Mouse (Mus musculus) sigmoid colon, adult 10 weeks (tissue): ENCODE data around the gene Gnai2. TPM values are rescaled to one million over a fixed set of nuclear protein-coding genes. Genes with fewer than 3 reads are reported as not detected.

ENCODE experiments used
- polyA plus RNA-seq: library from polyadenylated mRNA; stranded (reverse); fragments of 350-450 nt; fragmentation: Illumina TruSeq; extraction: RNeasy Lipid Tissue Mini Kit (QIAGEN cat#74804); gene quantifications from one replicate; pipeline ENCODE4 v1.2.3, GENCODE M21; 2014; ENCODE audit warnings: low read depth, low replicate concordance

Gnai2 gene
- polyA plus RNA-seq: 33.0 TPM

GRCm38 (mm10) chr9:107635279-107636028 lies at the start of gene Gnai2:
TSS of gene Gnai2 (minus strand) at chr9:107635367.

GRCm38 (mm10) chr9:107679501-107679900 lies 44.3 kb upstream of the Gnai2 start, which contains the start of gene Gnat1:
TSS of gene Gnat1 (minus strand) at chr9:107679712.

GRCm38 (mm10) chr9:107669480-107669945 lies 34.3 kb upstream of the Gnai2 start, which contains the start of gene Slc38a3:
TSS of gene Slc38a3 (minus strand) at chr9:107669530.

GRCm38 (mm10) chr9:107608741-107609432 lies 26.3 kb downstream of the Gnai2 start, which contains the start of gene Sema3b:
TSS of gene Sema3b (minus strand) at chr9:107609229.

DNA sequence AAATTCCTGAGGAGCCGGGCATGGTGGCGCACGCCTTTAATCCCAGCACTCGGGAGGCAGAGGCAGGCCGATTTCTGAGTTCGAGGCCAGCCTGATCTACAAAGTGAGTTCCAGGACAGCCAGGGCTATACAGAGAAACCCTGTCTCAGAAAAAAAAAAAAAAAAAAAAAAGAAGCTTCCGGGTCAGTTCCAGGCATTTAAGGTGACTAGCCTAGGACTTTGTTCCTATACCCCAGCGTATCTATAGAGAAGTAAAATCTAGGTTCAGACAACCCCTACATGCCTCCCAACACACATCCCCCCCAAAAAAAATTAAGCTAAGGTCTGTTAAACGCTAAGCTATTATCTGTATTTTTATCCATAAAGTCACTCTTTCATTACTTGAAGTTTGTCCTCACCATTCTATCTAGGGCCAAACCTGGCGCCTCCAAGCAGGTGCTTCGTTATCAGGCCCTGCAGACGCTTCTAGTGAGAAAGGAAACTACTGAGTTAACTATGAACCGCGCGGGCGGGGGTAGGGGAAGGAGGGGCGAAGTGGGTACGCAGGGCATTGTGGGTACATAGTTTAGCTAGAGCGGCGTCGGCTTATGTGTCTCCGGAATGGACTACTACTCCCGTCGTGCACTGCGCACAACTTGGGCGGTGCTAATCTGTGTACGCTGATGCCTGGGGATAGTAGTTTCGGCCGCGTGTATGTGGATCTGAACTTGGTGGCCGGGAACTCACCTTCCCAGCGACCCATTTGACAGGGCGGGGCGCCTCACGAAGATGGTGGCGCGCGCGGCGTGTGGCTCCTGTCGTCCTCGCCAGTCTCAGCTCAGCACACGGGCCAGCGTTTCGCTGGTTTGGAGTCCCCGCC lies 48.0 kb downstream of the Gnai2 start, which contains the start of gene Ifrd2:
Gene Ifrd2 (plus strand): TSS at position 669 of the 859 bp plus-strand sequence.

DNA sequence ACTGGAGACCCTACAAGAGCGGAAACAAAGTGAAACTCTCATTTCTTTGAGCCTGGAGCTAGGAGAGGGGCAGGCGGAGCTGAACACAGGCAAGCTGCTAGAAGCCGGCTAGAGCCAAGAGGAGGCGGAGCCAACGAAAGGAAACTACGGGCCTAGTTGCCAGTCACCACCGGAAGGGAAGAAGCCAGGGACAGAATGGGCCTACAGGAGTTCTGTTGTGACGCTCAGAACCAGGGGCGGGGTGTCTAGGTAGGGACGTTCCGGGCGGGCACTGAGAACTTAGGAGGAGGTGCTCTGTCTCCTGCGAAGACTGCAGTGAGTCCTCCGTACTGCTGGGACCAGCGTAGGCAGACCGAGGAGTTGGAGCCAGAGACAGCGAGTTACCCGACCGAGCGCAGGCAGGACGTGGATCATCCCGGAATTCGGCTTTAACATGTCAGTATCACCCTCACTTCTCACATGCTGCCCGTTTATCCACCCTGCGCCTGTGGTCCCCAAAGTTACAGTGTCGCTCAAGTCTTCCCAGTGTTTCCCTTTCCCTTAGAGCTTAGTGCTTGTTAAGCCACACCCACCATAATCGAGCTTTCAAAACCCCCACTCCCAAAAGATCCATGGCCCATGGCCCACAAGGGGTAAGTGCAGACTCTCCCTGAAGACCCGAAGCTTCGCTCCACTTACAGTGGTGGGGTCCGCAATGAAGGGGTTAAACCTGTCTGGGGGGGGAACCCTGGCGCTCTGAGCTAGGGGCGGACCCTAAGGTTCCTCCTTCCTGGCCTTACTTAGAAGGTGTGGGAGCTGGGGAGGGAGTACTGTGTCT lies 54.5 kb downstream of the Gnai2 start, which contains the start of gene Hyal3:
Gene Hyal3 (plus strand): TSS at position 318 of the 817 bp plus-strand sequence.

GRCm38 (mm10) chr9:107578587-107578986 lies 56.6 kb downstream of the Gnai2 start, which contains the start of gene Naa80:
TSS of gene Naa80 (plus strand) at chr9:107578887.

DNA sequence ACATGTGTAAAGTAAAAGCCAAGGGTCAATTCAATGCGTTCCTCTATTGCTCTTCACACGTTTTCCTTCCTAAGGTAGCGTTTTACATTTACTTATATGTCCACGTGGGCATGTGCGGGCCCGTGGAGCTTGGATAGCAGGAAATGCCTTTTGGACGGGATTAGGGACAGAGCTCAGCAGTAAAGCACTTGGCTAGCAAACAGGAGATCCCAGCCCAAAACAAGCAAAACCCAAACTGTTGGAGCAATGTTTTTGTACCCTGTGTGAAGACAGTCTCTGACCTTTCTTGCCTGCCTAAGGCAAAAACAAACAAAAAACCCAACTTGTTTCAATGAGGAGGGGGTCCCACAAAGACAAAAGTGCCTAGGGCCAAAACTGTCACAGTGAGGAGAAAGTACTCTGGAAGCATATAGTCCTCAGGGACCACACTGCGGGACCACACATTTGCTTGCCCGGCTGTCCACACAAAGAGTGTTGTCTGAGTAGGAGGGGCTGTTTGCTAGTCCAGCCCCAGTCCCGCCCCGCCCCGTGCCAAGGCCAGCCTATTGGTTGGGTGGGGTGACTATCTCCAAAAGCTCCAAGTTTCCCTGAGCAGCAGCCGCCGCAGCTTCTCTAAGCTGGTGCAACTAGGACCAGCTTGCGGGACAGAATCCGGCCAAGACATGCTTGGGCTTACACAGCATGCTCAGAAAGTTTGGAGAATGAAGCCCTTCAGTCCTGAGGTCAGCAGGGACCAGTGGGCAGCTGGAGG lies 58.6 kb downstream of the Gnai2 start, which contains the start of gene Hyal1:
Gene Hyal1 (plus strand): TSS at position 571 of the 751 bp plus-strand sequence.

DNA sequence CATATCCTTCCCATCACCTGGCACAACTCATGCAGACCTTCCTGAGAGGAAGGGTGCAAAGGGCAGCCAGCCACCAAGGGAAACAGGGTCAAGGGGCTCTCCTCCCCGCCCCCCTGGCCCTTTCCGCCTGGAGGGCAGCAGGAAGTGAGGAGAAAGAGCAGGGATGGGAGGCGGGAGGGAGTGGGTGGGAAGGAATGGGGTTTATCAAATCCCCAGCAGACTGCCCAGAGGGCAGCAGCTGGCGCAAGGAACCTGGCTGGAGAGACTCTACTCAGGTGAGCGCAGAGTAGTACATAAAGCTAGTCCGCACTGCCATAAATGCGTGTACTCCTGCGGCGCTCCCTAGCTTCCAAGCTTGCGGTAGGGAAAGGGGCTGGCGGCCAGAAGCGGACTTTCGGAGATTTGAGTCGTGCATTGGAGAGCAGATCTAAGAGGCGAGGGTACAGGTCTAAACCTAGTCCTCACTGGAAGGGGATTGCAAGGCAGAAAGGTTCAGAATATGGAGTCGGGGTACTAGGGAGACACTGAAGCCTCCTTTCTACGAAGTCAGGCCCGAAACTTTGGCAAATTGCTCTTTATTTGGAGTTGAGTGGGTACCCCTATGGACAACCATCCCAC lies 67.4 kb downstream of the Gnai2 start, which contains the start of gene Hyal2:
Gene Hyal2 (plus strand): TSS at position 244 of the 618 bp plus-strand sequence.

Other genes starting within 250 kb of the Gnai2 start
- gene Cacna2d2, start 235.8 kb downstream of the Gnai2 start, polyA plus RNA-seq: 0.98 TPM
- not detected for gene Tmem115, start 101.4 kb downstream of the Gnai2 start, polyA plus RNA-seq
- gene Cyb561d2, start 93.2 kb downstream of the Gnai2 start, polyA plus RNA-seq: 1.6 TPM
- 2.0 TPM for gene Nprl2, start 93.1 kb downstream of the Gnai2 start, polyA plus RNA-seq
- not detected for gene Zmynd10, start 88.1 kb downstream of the Gnai2 start, polyA plus RNA-seq
- gene Rassf1, start 83.8 kb downstream of the Gnai2 start, polyA plus RNA-seq: 33.5 TPM
- gene Tusc2, start 72.1 kb downstream of the Gnai2 start, polyA plus RNA-seq: 20.1 TPM
- gene Hyal2, start 67.4 kb downstream of the Gnai2 start, polyA plus RNA-seq: 0.28 TPM
- 2.7 TPM for gene Hyal1, start 58.4 kb downstream of the Gnai2 start, polyA plus RNA-seq
- gene Naa80, start 56.5 kb downstream of the Gnai2 start, polyA plus RNA-seq: 1.5 TPM
- not detected for gene Hyal3, start 54.5 kb downstream of the Gnai2 start, polyA plus RNA-seq
- gene Ifrd2, start 47.7 kb downstream of the Gnai2 start, polyA plus RNA-seq: 25.5 TPM
- 2.6 TPM for gene Sema3b, start 26.1 kb downstream of the Gnai2 start, polyA plus RNA-seq
- gene Slc38a3, start 34.2 kb upstream of the Gnai2 start, polyA plus RNA-seq: not detected
- gene Gnat1, start 44.3 kb upstream of the Gnai2 start, polyA plus RNA-seq: not detected
- 0.76 TPM for gene Sema3f, start 75.1 kb upstream of the Gnai2 start, polyA plus RNA-seq
- gene Rbm5, start 135.6 kb upstream of the Gnai2 start, polyA plus RNA-seq: 233 TPM
- 211 TPM for gene Rbm6, start 237.9 kb upstream of the Gnai2 start, polyA plus RNA-seq